Mouse (Mus musculus) stomach, postnatal 0 days (tissue): Measurements from ENCODE around the gene Nfkbiz. TPM values are rescaled to one million over a fixed set of nuclear protein-coding genes. Genes with fewer than 3 reads are reported as not detected.
"Not testable (repeated sequence)": the region's sequence is repeated elsewhere in the genome, so short reads cannot be mapped to it uniquely, and the experiment has no call there.

Experiments used
- ATAC-seq: fragments of 200-750 bp; cut with Nextera tagmentation; 2 replicates; pipeline ENCODE4 v1.8.0; 2017; ENCODE audit not compliant: low FRiP score, low TSS enrichment
- DNase-seq: peaks from one replicate; pipeline ENCODE4 v3.0.0-alpha.2; 2016; ENCODE audit warnings: low spot score
- H3K27ac ChIP-seq: fragments of 300-500 bp; sonication (generic); replicated peaks from 2 replicates; pipeline ENCODE4 v1.5.1; 2014; ENCODE audit warnings: mild to moderate bottlenecking, control low read depth
- H3K27me3 ChIP-seq: fragments of 300-500 bp; sonication (generic); 2 replicates; pipeline ENCODE4 v1.6.1; 2014; ENCODE audit warnings: low read length; ENCODE audit not compliant: control insufficient read depth, insufficient read depth
- H3K36me3 ChIP-seq: fragments of 300-500 bp; sonication (generic); 2 replicates; pipeline ENCODE4 v1.6.1; 2014; ENCODE audit warnings: low read length, mixed read lengths; ENCODE audit not compliant: control insufficient read depth, insufficient read depth
- H3K4me1 ChIP-seq: fragments of 300-500 bp; sonication (generic); replicated peaks from 2 replicates; pipeline ENCODE4 v1.6.1; 2014; ENCODE audit warnings: antibody characterized with exemption; ENCODE audit not compliant: control insufficient read depth, insufficient read depth
- H3K4me2 ChIP-seq: fragments of 300-500 bp; sonication (generic); replicated peaks from 2 replicates; pipeline ENCODE4 v1.6.1; 2014; ENCODE audit warnings: low read depth, mild to moderate bottlenecking, control low read depth, moderate library complexity
- H3K4me3 ChIP-seq: fragments of 300-500 bp; sonication (generic); 2 replicates; pipeline ENCODE4 v1.5.1; 2014; ENCODE audit warnings: low read depth, low read length, control low read depth
- H3K9ac ChIP-seq: fragments of 300-500 bp; sonication (generic); 2 replicates; pipeline ENCODE4 v1.6.1; 2014; ENCODE audit warnings: mild to moderate bottlenecking, low read length, control low read depth, mixed read lengths
- H3K9me3 ChIP-seq: fragments of 300-500 bp; sonication (generic); 2 replicates; pipeline ENCODE4 v1.6.1; 2016; ENCODE audit warnings: low read length; ENCODE audit not compliant: control insufficient read depth
- CTCF ChIP-seq: IDR thresholded peaks from 2 replicates; pipeline ENCODE4 v1.5.1; 2016; ENCODE audit warnings: antibody characterized with exemption, low read depth, mild to moderate bottlenecking, moderate library complexity
- EP300 ChIP-seq: optimal IDR thresholded peaks from 2 replicates; pipeline ENCODE3; 2016; ENCODE audit warnings: antibody characterized with exemption
- WGBS: fragments of 180-500 bp; shearing (Covaris S2); extraction: QIAGEN DNeasy Blood & Tissue Kit; methylation state at CpG from one replicate; pipeline ENCODE4 v1.1.7; 2014; 5-methylcytosine and 5-hydroxymethylcytosine counted together
- polyA plus RNA-seq: library from polyadenylated mRNA; unstranded; fragments of >200 nt; fragmentation: Nextera tagmentation; extraction: Ambion mirVana; gene quantifications from 2 replicates; pipeline ENCODE4 v1.2.1, GENCODE M21; 2015

Nfkbiz gene
- polyA plus RNA-seq, 1 experiment from 2014 or later: 9.1 TPM

GRCm38 (mm10) chr16:55838129-55838509 lies 580 bp downstream of the Nfkbiz start:
- DNase-seq (no peak), ATAC-seq (no peak)
- Histone ChIP-seq H3K4me1 (no peaks in the 10 kb centered on the region), H3K27me3 (no peaks in the 10 kb centered on the region), H3K4me3 (peak overlapping the region; percentile 52), H3K4me2 (peak overlapping the region; percentile 72), H3K9me3 (no peaks in the 10 kb centered on the region), H3K36me3 (no peaks in the 10 kb centered on the region), H3K27ac (peak overlapping the region; percentile 90; the same call in 1 of the 2 replicates), H3K9ac (peak overlapping the region; percentile 81)
- no peak for TF ChIP-seq CTCF
- TF ChIP-seq EP300: no peak
- 2% methylated on average over 3 of the region's 3 CpGs for WGBS

DNA sequence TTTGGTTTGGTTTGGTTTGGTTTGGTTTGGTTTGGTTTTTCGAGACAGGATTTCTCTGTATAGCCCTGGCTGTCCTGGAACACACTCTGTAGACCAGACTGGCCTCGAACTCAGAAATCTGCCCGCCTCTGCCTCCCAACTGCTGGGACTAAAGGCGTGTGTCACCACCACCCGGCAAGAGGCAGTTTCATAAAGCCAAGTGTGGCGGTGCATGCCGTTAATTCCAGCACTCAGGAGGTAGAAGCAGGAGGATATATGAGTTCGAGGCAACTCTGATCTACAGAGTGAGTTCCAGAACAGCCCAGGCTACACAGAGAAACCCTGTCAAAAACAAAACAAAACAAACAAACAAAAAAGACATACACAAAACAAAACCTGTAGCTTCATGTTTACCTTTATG lies 1.0 kb downstream of the Nfkbiz start:
- H3K4me2 ChIP-seq, ATAC-seq, H3K4me1 ChIP-seq, H3K9me3 ChIP-seq, H3K27ac ChIP-seq, H3K36me3 ChIP-seq, H3K9ac ChIP-seq, H3K4me3 ChIP-seq, H3K27me3 ChIP-seq, DNase-seq: not testable (repeated sequence)
- WGBS: 94% methylated on average over 8 of the region's 8 CpGs

- 73% methylated on average over 2 of the region's 2 CpGs for WGBS
- H3K4me3 ChIP-seq: no peak overlapping the region
- no peak for ATAC-seq
These were observed 1.5 kb downstream of the Nfkbiz start for GRCm38 (mm10) chr16:55837168-55837567.

GRCm38 (mm10) chr16:55835798-55836197 lies 2.9 kb downstream of the Nfkbiz start:
- no peak overlapping the region for H3K4me2 ChIP-seq
- H3K9me3 ChIP-seq: no peaks in the 10 kb centered on the region
- DNase-seq: no peak
- no peak overlapping the region for H3K9ac ChIP-seq
- no peaks in the 10 kb centered on the region for H3K27me3 ChIP-seq
- no peaks in the 10 kb centered on the region for H3K36me3 ChIP-seq
- no peak overlapping the region for H3K27ac ChIP-seq
- no peak overlapping the region for H3K4me3 ChIP-seq
- no peaks in the 10 kb centered on the region for H3K4me1 ChIP-seq
- ATAC-seq: no peak
- no peak for TF ChIP-seq CTCF
- no peak for TF ChIP-seq EP300

More at GRCm38 (mm10) chr16:55837168-55837567, 1.5 kb downstream of the Nfkbiz start:
- no peak for DNase-seq
- H3K4me2 ChIP-seq: no peak overlapping the region
- H3K27me3 ChIP-seq: no peaks in the 10 kb centered on the region
- H3K4me1 ChIP-seq: no peaks in the 10 kb centered on the region
- TF ChIP-seq EP300 (no peak), CTCF (no peak)
- no peak overlapping the region for H3K27ac ChIP-seq
- H3K9ac ChIP-seq: no peak overlapping the region
- H3K9me3 ChIP-seq: no peaks in the 10 kb centered on the region
- no peaks in the 10 kb centered on the region for H3K36me3 ChIP-seq

DNA sequence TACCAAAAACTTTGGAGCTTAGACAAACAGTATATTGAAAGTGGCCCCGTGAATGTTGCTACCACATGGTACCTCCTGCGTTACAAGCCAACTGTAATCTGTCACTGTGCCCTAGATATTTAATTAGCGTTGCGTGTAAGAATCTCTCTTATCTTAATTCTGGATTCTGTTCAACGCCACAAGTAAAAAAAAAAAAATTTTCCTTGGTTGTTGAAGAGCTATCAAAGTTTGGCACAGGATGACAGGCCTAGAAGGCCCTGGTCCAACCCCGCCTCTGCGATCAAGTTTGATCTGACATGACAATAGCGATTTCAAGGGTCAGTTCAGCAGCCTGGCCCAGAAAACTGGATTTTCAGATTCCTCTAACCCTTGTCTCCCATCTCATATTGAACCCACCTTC lies 6.1 kb downstream of the Nfkbiz start:
- 85% methylated on average over 8 of the region's 8 CpGs for WGBS
- no peak for ATAC-seq

DNA sequence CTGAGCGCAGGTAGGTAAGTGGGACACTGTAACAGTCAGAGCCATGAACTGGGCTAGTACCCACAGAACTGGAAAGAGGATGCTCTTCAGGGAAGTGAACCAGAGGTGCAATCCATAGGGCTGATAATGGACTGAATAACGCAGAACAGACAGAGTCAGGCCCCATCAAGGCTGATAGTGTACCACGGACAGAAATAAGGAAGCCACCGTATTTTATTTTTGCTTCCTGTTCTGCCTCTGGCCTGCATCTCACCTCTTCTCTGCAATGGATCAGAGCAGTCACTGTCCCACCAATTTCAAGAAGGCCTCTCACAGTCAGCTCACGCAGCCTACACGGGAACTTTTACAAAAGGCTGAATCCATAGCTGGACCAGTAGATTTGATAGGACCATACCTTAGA lies 6.7 kb downstream of the Nfkbiz start:
- no peaks in the 10 kb centered on the region for H3K4me1 ChIP-seq
- 92% methylated on average over 6 of the region's 6 CpGs for WGBS
- no peak overlapping the region for H3K9ac ChIP-seq
- TF ChIP-seq EP300 (no peak), CTCF (no peak)
- no peaks in the 10 kb centered on the region for H3K27me3 ChIP-seq
- ATAC-seq (no peak), DNase-seq (peak; percentile 3)
- H3K27ac ChIP-seq: no peak overlapping the region
- no peaks in the 10 kb centered on the region for H3K9me3 ChIP-seq
- H3K4me3 ChIP-seq: no peak overlapping the region
- H3K4me2 ChIP-seq: no peak overlapping the region
- H3K36me3 ChIP-seq: no peaks in the 10 kb centered on the region

More for the DNA sequence above, 6.1 kb downstream of the Nfkbiz start:
- peak; percentile 10 for DNase-seq
- TF ChIP-seq EP300 (no peak), CTCF (no peak)
- H3K4me1 ChIP-seq: no peaks in the 10 kb centered on the region
- H3K9me3 ChIP-seq: no peaks in the 10 kb centered on the region
- H3K36me3 ChIP-seq: no peaks in the 10 kb centered on the region
- H3K27ac ChIP-seq: no peak overlapping the region
- H3K4me2 ChIP-seq: no peak overlapping the region
- H3K4me3 ChIP-seq: no peak overlapping the region
- no peak overlapping the region for H3K9ac ChIP-seq
- H3K27me3 ChIP-seq: no peaks in the 10 kb centered on the region
